Mouse (Mus musculus): ENCODE results near the gene Ehd4. TPM values are rescaled to one million over a fixed set of nuclear protein-coding genes. Genes with fewer than 3 reads are reported as not detected.

Ehd4 gene
- polyA plus RNA-seq, 1 experiment from 2014 or later, result 69.6 TPM

GRCm38 (mm10) chr2:120113963-120114362 lies 40.4 kb downstream of the Ehd4 start:
- no peak for DNase-seq (ENCODE audit: low read depth, low spot score)
- no peaks in the 10 kb centered on the region for H3K27me3 ChIP-seq
- in situ Hi-C loops (cut with MboI; ENCODE audit: low pct_unique_long_range_greater_than_20kb), result no loop called here
- TF ChIP-seq CTCF (IDR thresholded peaks at IDR 0.05), result no peak
- no peak for ATAC-seq
- ChIA-PET CTCF (interaction anchor here (0.9 to 1.8 kb wide), 3 partner anchors 8 to 33 kb away, joined by 3 to 6 read pairs (median 3); no protein-coding TSS in a partner anchor), POLR2A (interaction anchor here (0.6 to 0.7 kb wide), 2 partner anchors 15 to 17 kb away, joined by 4 read pairs; no protein-coding TSS in a partner anchor)

GRCm38 (mm10) chr2:120113476-120113875 lies 40.9 kb downstream of the Ehd4 start:
- no peak for ATAC-seq
- POLR2A ChIA-PET, result interaction anchor here (0.7 kb wide), 1 partner anchor 16 kb away, joined by 4 read pairs; no protein-coding TSS in a partner anchor
- TF ChIP-seq CTCF (IDR thresholded peaks at IDR 0.05), result no peak
- CTCF ChIA-PET, result interaction anchor here (1.0 to 1.8 kb wide), 3 partner anchors 8 to 17 kb away, joined by 3 to 6 read pairs (median 3); no protein-coding TSS in a partner anchor
- in situ Hi-C loops (cut with MboI; ENCODE audit: low pct_unique_long_range_greater_than_20kb), result no loop called here
- DNase-seq (ENCODE audit: low read depth, low spot score), result no peak
- no peaks in the 10 kb centered on the region for H3K27me3 ChIP-seq

- in situ Hi-C loops (cut with MboI; ENCODE audit: low pct_unique_long_range_greater_than_20kb), result no loop called here
- ChIA-PET POLR2A (no interaction called here), CTCF (no interaction called here)
- TF ChIP-seq CTCF (IDR thresholded peaks at IDR 0.05), result no peak
- H3K27me3 ChIP-seq, result no peaks in the 10 kb centered on the region
- no peak for DNase-seq (ENCODE audit: low read depth, low spot score)
- ATAC-seq, result no peak
These were observed 42.8 kb downstream of the Ehd4 start for GRCm38 (mm10) chr2:120111596-120111995.

- in situ Hi-C loops (cut with MboI; ENCODE audit: low pct_unique_long_range_greater_than_20kb), result no loop called here
- CTCF ChIA-PET, result no interaction called here
- no peak for TF ChIP-seq CTCF (IDR thresholded peaks at IDR 0.05)
- no peak for ATAC-seq
- POLR2A ChIA-PET, result no interaction called here
- H3K27me3 ChIP-seq, result no peaks in the 10 kb centered on the region
- DNase-seq (ENCODE audit: low read depth, low spot score), result no peak
These were observed 43.2 kb downstream of the Ehd4 start for GRCm38 (mm10) chr2:120111172-120111571.

GRCm38 (mm10) chr2:120108077-120108476 lies 46.3 kb downstream of the Ehd4 start:
- no peak for DNase-seq (ENCODE audit: low read depth, low spot score)
- TF ChIP-seq CTCF (IDR thresholded peaks at IDR 0.05), result no peak
- H3K27me3 ChIP-seq, result no peaks in the 10 kb centered on the region
- POLR2A ChIA-PET, result no interaction called here
- ATAC-seq, result no peak
- CTCF ChIA-PET, result no interaction called here
- in situ Hi-C loops (cut with MboI; ENCODE audit: low pct_unique_long_range_greater_than_20kb), result no loop called here

GRCm38 (mm10) chr2:120107446-120107845 lies 47.0 kb downstream of the Ehd4 start:
- in situ Hi-C loops (cut with MboI; ENCODE audit: low pct_unique_long_range_greater_than_20kb), result no loop called here
- ChIA-PET CTCF (no interaction called here), POLR2A (no interaction called here)
- no peak for DNase-seq (ENCODE audit: low read depth, low spot score)
- no peak for TF ChIP-seq CTCF (IDR thresholded peaks at IDR 0.05)
- no peaks in the 10 kb centered on the region for H3K27me3 ChIP-seq
- ATAC-seq, result no peak

GRCm38 (mm10) chr2:120106397-120106973 lies 47.9 kb downstream of the Ehd4 start:
- ChIA-PET CTCF (interaction anchor here (1.1 kb wide), 1 partner anchor 7 kb away, joined by 3 read pairs; no protein-coding TSS in a partner anchor), POLR2A (no interaction called here)
- DNase-seq (ENCODE audit: low read depth, low spot score), result no peak
- no peaks in the 10 kb centered on the region for H3K27me3 ChIP-seq
- TF ChIP-seq CTCF (IDR thresholded peaks at IDR 0.05), result no peak
- in situ Hi-C loops (cut with MboI; ENCODE audit: low pct_unique_long_range_greater_than_20kb), result no loop called here
- no peak for ATAC-seq

- no peaks in the 10 kb centered on the region for H3K27me3 ChIP-seq
- ChIA-PET CTCF (interaction anchor here (1.1 kb wide), 2 partner anchors 8 to 30 kb away, joined by 3 read pairs; no protein-coding TSS in a partner anchor), POLR2A (no interaction called here)
- no peak for TF ChIP-seq CTCF (IDR thresholded peaks at IDR 0.05)
- DNase-seq (ENCODE audit: low read depth, low spot score) (no peak), ATAC-seq (no peak)
- in situ Hi-C loops (cut with MboI; ENCODE audit: low pct_unique_long_range_greater_than_20kb), result no loop called here
These were observed 48.5 kb downstream of the Ehd4 start for GRCm38 (mm10) chr2:120105861-120106260.

- ChIA-PET CTCF (no interaction called here), POLR2A (interaction anchor here (0.5 to 1.4 kb wide), 2 partner anchors 9 to 28 kb away, joined by 4 read pairs; no protein-coding TSS in a partner anchor)
- in situ Hi-C loops (cut with MboI; ENCODE audit: low pct_unique_long_range_greater_than_20kb), result no loop called here
- TF ChIP-seq CTCF (IDR thresholded peaks at IDR 0.05), result no peak
- no peaks in the 10 kb centered on the region for H3K27me3 ChIP-seq
- ATAC-seq, result no peak
- DNase-seq (ENCODE audit: low read depth, low spot score), result no peak
These were observed 51.5 kb downstream of the Ehd4 start for GRCm38 (mm10) chr2:120102881-120103280.

GRCm38 (mm10) chr2:120102450-120102849 lies 52.0 kb downstream of the Ehd4 start:
- in situ Hi-C loops (cut with MboI; ENCODE audit: low pct_unique_long_range_greater_than_20kb), result no loop called here
- ChIA-PET POLR2A (interaction anchor here (0.5 to 1.4 kb wide), 2 partner anchors 9 to 27 kb away, joined by 4 read pairs; no protein-coding TSS in a partner anchor), CTCF (no interaction called here)
- no peaks in the 10 kb centered on the region for H3K27me3 ChIP-seq
- no peak for DNase-seq (ENCODE audit: low read depth, low spot score)
- no peak for TF ChIP-seq CTCF (IDR thresholded peaks at IDR 0.05)
- ATAC-seq, result no peak

- ATAC-seq (no peak), DNase-seq (ENCODE audit: low read depth, low spot score) (no peak)
- no peaks in the 10 kb centered on the region for H3K27me3 ChIP-seq
- CTCF ChIA-PET, result no interaction called here
- POLR2A ChIA-PET, result no interaction called here
- in situ Hi-C loops (cut with MboI; ENCODE audit: low pct_unique_long_range_greater_than_20kb), result no loop called here
- TF ChIP-seq CTCF (IDR thresholded peaks at IDR 0.05), result no peak
These were observed 52.4 kb downstream of the Ehd4 start for GRCm38 (mm10) chr2:120101961-120102360.
